Mouse (Mus musculus): ENCODE results near the gene Hnrnph3.

DNA sequence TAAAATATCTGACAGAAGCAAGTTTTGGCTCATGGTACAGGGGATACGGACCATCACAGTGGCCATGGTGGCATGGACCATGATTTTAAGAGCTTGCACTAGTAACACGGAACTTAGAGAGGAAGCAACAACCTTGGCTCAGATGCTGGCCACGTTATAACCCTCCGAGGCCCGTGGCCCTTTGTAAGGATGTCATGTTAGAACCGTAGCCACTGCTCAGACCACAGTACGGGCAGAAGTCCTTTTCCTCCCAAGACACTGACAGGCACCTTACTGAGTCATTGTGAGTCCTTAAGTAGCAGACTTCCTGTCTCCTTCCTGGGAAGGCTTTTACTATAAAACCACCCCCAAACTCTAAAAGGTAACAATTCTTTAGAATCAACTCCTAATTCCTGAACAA is 27.2 kb upstream of the Hnrnph3 start:
- TF ChIP-seq CTCF (IDR thresholded peaks at IDR 0.05) (no peak), POLR2A (IDR thresholded peaks at IDR 0.05; ENCODE audit: insufficient read depth, low read depth, low read length) (no peak), EP300 (IDR thresholded peaks at IDR 0.05; ENCODE audit: insufficient read depth, low read depth, low read length) (no peak)

All from heart, adult 2 months (tissue).